Mouse (Mus musculus) c-Kit-positive CD71-negative TER-119-negative erythroid progenitor cells, embryonic 14.5 days (primary cell): ENCODE results near the gene Trim59.
"Not testable (repeated sequence)": the region's sequence is repeated elsewhere in the genome, so short reads cannot be mapped to it uniquely, and the experiment has no call there.

Experiments
- DNase-seq: peaks from one replicate; pipeline ENCODE4 v3.0.0-alpha.2; 2013; ENCODE audit warnings: low read depth

Gene Trim59

DNA sequence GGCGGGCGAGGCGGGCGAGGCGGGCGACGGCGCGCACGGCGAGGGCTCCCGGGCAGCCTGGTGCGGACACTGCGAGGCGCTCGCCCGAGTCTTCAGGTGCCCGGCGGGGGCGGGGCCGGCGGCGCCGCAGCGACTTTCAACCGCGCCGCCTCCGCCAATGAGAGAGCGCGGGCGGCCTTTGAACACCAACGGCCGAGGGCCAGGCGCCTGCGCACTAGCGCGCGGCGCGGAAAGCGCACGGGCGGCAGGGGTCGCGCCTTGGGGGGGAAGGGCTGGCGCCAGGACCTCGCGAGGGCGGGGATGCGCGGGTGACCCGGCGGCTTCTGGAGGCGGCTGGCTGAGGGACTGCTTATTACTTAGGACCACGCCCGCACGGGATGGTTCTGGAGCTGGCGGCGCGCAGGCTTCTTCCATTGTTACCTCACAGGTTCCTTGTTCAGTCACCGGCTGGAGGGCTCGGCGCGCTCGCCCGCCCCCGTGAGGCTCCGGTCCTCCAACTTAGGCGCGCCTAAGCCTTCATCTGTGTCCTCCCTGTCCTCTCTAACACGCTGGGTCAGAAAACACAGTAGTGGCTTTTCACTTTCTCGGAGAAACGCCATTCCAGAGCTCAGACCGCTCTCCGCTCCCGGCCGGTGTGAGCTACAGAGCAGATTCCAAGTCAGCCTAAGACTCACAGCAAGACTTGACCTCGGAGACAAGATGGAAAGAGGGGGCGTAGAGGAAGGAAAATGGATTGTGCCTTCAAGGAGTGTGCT, at the start of gene Trim59:
Gene Trim59, minus strand, starts transcription at position 111 of the 755 bp plus-strand sequence.
- peak; percentile 83 for DNase-seq

DNA sequence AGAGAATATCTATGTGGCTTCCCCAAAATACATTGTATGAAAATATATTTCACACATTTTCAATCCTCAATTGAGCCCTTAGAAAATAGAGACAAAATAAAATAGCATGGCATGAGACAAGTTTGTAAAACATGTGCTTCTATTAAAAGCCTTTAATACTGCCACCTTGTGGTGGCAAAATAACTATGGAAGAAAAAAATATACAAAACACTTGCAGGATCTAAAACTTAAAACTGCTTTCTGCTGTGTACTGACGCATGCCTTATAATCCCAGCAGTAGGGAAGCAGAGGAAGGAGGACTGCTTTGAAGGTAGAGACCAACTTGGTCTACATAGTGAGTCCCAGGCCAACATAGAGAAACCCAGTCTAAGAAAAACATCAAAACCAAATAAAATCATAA, 19.4 kb upstream of the Trim59 start:
- DNase-seq, result no peak

DNA sequence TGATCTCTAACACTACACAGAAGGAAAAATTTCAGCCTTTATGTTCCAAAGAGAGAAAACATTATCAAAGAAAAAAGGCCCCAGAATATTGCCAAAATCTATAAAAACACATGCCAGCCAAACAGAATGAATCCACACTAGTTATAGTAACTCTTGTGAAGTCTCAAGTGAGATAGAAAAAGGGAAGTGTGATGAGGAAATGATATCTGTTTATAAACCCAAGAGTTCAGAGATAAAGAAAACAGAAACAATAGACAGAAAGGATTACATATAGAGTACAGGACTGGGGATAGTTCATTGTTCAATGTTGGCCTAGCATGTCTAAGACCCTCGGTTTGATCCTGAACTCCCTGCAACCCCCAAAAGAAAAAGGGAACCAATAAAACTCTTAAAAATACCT, 18.2 kb upstream of the Trim59 start:
- DNase-seq, result no peak

DNA sequence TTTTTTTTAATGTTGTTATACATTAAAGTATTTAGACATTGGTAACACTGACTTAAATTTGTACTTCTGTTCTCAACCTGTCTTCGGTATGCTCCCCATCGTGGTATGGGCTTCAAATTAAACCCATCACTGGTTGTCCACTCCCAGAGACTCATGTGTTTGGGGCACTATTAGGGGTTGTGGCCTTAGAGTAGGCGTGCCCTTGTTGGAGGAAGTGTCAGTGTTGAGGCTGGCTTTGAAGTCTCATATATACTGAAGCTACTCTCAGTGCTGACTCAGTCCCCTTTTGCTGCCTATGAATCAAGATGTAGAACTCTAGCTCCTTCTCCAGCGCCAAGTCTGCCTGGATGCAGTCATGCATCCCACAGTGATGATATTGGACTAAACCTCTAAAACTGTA, 16.1 kb upstream of the Trim59 start:
- DNase-seq, result no peak

DNA sequence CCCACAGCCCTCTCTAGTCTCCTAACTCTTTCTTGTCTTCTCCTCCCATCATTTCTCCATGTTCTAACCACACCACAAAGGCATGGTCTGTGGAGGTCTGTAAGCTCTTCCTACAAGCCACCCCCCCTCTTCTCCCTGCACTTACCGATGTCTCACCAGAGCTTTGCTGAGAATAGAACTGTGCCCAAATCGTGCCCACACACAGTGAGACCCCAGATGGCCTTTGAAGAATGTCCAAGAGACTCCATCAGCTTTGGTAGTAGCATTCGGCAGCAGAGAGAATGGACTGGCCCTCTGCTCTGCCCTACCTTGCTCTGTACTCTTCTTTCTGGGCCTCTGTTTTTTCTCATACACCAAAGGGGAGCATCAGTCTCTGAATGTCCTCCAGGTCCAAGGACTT, 11.3 kb upstream of the Trim59 start:
- DNase-seq, result no peak

DNA sequence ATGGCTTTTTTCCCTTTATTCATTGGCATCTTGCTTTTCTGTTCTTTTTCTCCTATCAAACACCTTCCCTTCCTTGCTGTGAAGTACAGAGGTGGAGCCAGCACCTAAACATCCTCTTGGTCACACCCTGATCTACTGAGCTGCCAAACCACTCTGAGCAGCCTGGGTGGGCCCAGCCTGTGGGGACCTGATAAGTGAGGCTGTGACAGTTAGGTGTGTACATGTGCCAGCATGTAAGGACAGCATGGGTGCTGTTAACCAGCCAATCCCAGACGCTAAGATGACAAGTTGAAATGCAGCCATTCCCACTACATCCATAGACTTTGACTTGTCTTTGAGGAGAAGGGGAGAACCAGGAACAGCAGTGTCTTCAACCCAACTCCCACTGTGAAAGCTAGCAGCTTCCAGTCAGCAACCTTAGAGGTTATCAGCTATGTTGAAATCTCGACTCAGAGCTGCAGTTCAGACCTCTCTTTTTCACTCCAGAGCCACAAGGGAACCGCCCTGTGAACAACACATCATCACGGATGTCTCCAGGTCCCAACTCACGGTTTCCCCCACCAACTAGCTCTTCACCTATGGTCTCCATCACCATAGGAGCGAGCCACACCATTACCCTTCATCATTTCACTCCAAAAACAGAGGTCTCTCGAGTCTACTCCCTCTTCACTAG, 10.3 kb upstream of the Trim59 start:
- DNase-seq, result no peak

DNA sequence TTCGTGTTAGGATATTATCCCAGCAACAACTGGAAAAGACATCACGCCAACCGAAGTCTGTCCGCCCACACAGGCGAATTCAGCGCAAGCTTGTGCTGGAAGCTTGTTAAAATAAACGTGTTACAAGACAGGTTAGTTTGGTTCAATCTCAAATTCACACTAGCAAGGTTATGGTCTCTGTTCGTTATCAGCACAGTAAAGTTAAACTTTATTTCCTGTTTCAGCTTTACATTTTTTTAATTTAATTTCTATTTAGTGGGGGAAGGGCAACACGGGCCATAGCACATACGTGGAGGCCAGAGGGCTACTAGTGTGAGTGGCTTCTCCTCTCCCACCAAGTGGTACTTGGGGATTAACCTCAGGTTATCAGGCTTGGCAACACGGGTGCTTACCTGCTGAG, 7.3 kb upstream of the Trim59 start:
- DNase-seq, result no peak

DNA sequence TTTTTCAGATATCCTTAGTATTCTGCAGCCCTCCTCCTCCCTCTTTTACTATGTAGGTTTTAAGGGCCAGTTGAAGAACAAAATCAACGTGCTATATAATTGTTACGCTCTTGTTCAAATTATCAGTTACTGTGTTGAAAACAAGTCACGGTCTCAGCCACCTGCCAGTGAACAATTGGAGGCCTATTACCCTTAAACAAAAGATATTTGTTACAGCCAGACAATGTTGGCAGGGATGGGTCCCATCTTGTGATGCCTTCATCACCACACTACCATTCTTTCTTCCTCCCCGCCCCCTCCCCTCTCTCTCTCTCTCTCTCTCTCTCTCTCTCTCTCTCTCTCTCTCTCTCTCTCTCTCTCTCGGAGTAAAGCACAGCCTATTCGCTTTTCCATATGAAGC, 4.5 kb upstream of the Trim59 start:
- no peak for DNase-seq

DNA sequence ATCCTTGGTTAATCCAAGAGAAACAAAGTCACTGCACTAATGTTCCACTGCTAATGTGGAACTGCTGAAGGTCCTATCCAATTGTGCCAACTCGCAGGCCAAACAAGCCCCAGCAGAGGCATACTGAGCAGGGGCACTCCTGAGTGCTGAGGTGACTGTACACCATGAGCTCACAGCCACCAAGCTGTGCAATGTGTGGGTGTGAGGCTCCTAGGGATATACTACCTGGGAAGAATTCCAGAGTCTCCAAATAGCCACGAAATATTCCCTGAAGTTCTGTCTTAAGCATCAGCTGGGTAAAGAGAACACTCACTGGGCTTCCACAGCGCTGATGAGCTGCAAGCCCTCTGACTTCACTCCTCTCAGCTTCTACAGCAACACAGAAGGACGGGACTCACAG, 3.1 kb upstream of the Trim59 start:
- no peak for DNase-seq

DNA sequence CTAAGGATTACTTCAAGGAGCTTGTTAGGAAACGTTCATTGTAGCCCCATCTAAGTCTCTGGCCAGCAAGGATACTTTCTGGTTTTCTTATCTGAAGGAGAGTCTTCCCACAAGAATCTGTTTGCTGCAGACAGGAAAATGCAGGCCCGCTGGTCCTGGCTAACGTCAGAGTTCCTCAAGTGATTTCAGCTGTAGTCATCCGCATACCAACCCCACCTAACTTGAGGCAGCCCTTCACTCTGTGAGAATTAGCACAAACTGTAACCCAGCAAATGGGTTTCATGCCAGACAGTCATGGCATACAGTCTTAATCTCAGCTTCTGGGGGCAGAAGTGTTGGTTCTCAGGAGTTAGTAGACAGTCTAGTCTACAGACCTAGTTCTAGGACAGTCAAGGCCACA, 2.0 kb upstream of the Trim59 start:
- no peak for DNase-seq

DNA sequence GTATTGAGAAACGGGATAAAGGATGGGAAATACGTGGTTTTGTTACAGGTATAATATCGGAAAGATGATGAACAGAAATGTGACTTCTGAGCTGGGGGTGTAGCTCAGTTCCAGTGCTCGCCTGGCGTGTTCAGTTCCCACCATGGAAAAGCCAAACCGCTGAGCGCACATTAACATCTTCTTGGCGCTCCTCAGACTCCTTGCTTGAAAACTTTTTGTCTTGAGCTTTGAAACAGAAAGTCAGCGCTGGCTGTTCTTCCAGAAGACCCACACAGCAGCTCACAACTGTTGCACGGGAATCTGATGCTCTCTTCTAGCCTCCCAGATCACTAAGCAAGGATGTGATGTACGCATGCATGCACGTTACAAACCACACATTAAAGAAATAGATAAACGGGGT, 1.2 kb upstream of the Trim59 start:
- DNase-seq, result no peak

DNA sequence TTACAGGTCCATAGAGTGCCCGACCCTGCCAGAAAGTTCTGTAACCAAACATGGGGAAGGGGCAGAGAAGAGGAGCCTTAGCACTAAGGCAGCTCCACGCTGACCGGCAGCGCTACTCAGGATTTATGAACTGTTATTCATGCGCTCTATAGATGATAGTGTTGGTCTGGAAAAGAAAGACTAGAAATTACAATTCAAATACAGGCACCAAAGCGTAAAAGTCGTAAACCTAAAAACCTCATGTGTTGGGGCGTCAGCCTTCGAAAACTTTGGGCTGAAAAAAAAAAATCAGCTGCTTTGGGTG, 797 bp upstream of the Trim59 start:
- no peak for DNase-seq

DNA sequence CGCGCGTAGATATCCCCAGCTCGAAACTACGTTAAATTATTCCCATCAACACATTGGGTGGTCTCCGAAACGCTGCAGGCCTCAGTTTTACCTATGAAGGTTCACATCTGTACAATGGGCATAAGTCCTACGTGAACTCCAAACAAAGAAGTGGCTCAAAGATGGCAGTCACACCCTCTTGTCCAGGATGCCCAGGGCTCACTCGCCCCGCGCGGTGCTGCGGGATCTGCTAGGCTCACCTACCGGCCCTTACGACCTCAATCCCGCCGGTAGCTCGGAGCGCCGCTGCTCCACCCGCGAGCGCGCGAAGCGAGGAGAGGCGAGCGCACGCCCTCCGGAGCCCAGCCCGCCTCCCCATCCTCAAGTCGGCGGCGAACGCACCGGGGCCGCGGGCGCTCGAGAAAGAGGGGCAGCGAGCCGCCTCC, 376 bp downstream of the Trim59 start:
- DNase-seq, result no peak

DNA sequence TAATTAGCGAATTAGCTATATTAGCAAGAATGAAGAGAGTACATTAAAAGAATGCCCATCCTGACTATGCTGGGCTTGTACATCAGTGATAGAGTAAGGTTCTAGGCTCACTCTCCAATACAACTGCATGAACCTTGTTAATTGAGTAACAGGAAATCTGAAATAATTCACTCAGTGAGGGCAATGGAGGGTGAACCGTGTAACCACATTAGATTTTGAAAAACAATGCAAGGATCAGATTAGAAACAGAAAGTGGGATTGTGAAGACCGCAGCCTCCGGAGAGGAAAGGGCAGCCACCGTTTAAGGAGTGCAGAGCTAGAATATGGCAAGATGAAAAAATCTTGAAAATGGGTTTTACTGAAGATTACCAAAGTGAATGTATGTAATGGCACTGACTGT, 3.3 kb downstream of the Trim59 start:
- no peak for DNase-seq

DNA sequence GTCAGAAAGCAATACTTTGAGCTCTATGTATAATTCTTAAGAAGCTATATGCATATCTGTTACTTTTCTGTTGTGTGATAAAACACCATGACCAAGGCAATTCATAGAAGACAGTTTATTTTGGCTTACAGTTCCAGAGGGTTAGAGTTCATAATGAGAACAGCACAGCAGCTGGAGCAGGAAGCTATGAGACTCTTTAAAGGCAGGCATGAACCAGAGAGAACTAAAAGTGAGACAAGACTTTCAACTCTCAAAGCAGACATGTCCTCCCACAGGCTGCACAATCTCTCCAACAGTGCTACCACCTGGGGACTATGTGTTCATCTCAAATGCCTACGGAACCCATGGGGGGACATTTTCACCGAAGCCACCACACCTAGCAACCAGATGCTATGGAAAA, 4.5 kb downstream of the Trim59 start:
- no peak for DNase-seq

DNA sequence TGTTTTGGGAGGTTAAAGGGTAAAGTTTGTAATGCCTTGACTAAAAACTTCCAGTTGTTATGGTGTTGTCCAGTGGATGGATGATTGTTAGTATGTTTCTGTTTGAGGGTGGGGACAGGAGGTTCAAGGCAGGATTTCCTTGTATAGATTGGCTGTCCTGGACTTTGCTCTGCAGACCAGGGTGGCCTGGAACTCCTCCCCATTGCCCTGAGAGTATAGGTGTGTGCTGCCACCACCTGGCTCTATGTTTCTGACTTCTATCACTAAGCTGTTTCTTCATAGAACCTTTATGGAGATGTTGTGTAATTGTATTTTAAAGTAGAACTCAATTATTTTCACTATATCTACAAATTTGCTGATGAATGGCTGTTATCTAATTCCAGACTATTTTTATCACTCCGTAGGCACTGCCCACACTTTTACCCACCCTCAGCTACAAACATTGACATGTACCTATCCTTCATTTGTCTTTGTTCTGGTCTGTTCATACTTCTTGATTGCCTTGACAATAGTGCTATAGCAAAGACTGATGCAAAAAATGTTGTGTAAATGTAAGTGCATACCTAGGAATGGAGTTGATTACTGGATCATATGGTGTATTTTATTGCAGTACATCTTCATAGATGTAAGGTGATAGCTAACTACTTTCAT, 18.3 kb downstream of the Trim59 start:
- DNase-seq, result no peak

DNA sequence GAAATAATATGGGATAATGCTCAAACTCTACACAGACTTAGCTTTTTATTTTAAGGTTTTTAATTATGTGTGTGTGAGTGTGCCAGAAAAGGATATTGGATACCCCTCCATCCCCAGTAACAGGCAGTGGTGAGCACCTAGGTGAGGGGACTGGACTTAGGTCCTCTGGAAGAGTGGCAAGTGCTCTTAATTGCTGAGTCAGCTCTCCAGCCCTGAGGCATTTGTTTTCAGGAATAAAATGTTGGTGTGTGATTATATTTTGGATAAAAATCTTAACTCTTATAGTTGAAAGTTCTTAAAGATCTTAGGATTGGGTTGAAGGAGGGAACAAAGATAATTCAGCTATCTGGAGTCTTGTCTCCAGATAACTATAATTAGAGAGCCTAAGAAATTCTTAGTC, 23.8 kb downstream of the Trim59 start:
- DNase-seq, result no peak

DNA sequence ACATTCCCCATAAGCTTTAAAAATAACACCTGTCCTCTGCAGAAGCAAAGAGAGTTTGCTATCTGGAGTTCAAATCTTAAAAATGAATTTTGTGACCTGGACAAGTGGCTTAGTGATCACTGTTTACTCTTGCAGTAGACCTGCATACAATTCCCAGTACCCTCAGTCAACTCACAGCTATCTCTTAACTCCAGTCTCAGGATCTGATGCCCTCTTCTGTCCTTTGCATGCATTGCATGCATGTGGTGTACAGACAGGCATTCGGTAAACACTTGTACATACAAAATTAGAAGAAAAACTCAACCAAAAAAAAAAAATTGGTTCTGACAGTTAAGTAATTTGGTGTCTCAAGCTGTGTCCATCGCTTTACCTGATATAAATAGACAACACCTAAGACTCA, 24.3 kb downstream of the Trim59 start:
- DNase-seq, result no peak

DNA sequence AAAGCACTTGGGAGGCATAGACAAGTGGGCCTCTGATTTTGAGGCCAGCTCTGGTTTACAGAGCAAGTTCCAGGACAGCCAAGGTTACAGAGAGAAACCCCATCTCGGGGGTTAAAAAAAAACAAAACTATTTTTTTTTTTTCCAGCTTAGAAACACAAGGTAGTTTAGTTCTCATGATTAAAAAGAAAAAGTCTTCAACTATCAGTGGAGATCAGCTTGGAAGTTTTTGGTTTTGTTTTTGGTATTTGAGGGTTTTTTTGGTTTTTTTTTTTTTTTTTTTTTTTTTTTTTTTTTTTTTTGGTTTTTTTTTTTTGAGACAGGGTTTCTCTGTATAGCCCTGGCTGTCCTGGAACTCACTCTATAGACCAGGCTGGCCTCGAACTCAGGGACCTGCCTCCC, 25.9 kb downstream of the Trim59 start:
- not testable (repeated sequence) for DNase-seq

DNA sequence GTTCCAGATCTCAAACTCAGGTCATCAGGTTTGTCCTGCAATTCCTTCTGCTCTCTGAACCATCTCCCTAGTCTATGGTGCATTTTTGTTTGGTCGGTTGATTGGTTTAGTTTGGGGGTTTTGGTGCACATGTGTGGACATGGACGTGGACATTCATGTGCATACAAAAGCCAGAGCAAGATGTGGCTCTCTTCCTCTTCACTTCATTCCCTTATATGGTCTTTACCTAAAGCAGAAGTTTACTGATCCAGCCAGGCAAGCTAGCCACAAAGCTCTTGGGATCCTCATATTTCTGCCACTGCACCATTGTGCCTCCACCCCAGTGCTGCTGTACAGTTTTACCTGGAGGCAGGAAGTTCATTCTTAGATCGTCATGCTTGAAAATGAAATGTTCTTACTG, 27.4 kb downstream of the Trim59 start:
- DNase-seq, result no peak

DNA sequence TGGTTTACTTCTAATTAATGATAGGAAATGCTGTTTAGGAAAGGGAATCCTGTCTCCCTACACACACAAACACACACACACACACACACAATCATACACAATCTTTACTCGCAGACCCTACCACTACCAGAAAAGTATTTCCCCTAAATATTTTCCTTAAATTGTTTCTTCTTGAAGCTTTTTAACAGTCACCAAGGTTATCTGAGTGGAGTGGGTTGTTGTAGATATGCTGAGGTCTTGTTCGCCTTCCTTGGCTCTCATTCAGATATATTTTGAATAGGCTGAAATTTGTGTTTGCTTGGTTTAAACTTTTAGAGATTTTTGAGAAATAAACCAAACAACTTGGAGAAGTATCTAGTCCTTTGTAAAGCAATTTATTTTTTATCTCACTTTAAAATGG, 35.7 kb downstream of the Trim59 start:
- DNase-seq, result no peak

DNA sequence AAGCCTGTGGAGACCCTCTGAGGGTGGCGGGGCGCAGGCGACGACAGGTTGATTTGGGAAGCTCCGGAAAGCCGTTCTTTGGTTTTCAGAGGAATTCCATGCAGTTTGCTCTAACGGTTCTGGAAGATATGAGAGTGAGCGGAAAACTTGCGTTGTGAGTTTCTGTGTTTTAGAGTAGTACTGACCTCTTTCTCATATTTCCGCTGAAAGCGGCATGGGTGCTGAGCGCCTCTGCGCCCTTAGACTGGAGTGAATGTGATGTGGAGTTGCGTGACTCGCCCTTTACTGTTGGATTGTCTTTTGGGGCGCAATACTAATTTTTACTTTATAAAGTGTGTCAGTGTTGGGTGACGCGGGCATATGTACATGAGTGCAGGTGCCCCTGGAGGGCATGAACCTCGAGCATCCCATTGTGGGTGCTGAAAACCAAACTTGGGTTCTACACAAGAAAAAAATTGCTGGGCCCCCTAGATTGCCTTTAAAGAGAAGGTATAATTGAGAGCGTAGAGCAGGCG, 38.3 kb downstream of the Trim59 start:
- no peak for DNase-seq
